Mouse (Mus musculus): Measurements from ENCODE around the gene Catsperg1.
"Not testable (repeated sequence)": the region's sequence is repeated elsewhere in the genome, so short reads cannot be mapped to it uniquely, and the experiment has no call there.

The Catsperg1 gene

GRCm38 (mm10) chr7:29213675-29214082 is at the start of gene Catsperg1:
TSS of gene Catsperg1 (minus strand) at chr7:29214035.
- DNase-seq (ENCODE audit: low spot score), result peak; percentile 84

GRCm38 (mm10) chr7:29262151-29262550 is 48.3 kb upstream of the Catsperg1 start:
- no peak for DNase-seq (ENCODE audit: low spot score)

- DNase-seq (ENCODE audit: low spot score), result no peak
Measured at GRCm38 (mm10) chr7:29259781-29260730, 46.2 kb upstream of the Catsperg1 start.

GRCm38 (mm10) chr7:29257368-29257767 is 43.5 kb upstream of the Catsperg1 start:
- DNase-seq (ENCODE audit: low spot score), result no peak

- DNase-seq (ENCODE audit: low spot score), result no peak
Measured at GRCm38 (mm10) chr7:29255875-29256274, 42.0 kb upstream of the Catsperg1 start.

DNA sequence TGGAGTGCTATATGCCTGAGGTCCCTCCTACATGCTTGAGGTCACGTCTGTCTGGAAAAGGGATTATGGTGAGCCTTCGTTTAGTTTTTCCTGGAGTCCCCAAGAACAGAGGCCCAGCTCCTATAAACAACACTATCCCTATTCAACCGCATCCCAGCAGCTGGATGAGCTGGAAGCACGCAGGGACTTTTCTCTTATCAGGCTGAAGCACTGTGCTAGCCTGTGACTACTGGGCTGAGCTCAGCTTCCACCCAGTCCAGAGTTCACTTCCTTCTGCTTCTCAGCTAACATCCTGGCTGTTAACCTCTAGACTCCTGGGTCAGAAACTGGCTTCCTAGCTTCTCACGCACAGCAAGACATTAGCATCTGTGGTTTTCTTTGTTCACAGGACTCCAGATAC is 40.0 kb upstream of the Catsperg1 start:
- DNase-seq (ENCODE audit: low spot score), result no peak

GRCm38 (mm10) chr7:29251166-29251565 is 37.3 kb upstream of the Catsperg1 start:
- DNase-seq (ENCODE audit: low spot score), result no peak

DNA sequence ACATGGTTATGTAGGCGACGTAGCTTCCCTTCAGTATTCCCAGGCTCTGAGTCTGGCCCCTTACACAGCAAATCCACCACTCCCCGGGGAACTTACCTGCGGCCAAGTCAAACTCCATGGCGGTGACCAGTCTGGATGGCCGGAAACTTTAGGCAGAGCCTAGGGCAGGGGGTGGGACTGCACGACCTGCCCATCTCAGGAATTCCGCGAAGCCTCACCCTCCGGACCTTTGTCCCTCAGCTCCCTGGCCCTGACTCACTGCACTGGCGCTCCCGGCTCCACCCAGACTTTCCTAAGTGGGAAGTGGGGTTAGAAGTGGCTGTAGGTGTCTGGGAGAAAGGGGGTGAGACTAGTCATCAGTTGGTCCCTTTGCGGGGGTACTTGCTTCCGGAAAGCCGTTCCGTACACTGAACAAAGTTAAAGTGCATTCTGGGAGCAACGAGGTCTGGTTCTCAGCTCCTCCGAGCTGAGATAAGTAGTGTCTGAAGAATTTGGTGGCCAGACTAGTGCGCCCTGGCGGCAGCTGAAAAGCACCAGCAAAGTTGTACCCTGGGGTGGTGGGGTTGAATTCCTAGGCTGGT is 34.5 kb upstream of the Catsperg1 start, which contains the start of gene 2200002D01Rik:
TSS of gene 2200002D01Rik (minus strand) at position 206 of the 581 bp plus-strand sequence.
- DNase-seq (ENCODE audit: low spot score), result peak; percentile 56

- DNase-seq (ENCODE audit: low spot score), result no peak
Measured at GRCm38 (mm10) chr7:29247706-29248105, 33.9 kb upstream of the Catsperg1 start.

- peak; percentile 80 for DNase-seq (ENCODE audit: low spot score)
Measured at GRCm38 (mm10) chr7:29247314-29247700, 33.5 kb upstream of the Catsperg1 start.

- DNase-seq (ENCODE audit: low spot score), result no peak
Measured at GRCm38 (mm10) chr7:29246619-29247313, 32.9 kb upstream of the Catsperg1 start.

- DNase-seq (ENCODE audit: low spot score), result no peak
Measured at GRCm38 (mm10) chr7:29246015-29246414, 32.2 kb upstream of the Catsperg1 start.

GRCm38 (mm10) chr7:29244732-29245416 is 31.0 kb upstream of the Catsperg1 start:
- DNase-seq (ENCODE audit: low spot score), result peak; percentile 31

GRCm38 (mm10) chr7:29238019-29238967 is 24.5 kb upstream of the Catsperg1 start, which contains the start of gene Yif1b:
TSS of gene Yif1b (plus strand) at chr7:29238329.
- DNase-seq (ENCODE audit: low spot score), result peak; percentile 100

DNA sequence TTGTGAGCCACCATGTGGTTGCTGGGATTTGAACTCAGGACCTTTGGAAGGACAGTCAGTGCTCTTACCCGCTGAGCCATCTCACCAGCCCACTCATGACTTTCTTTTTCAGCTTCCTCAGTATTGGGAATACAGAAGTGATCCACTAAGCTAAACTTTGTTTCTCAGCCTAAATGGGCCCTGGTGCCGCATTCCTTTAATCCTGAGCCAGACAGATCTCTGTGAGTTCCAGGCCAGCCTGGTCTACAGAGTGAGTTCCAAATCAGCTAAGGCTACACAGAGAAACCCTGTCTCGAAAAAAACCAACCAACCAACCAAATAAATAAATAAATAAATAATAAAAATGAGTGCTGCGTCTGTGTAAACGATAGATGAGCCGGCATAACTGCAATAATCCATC is 23.8 kb upstream of the Catsperg1 start:
- DNase-seq (ENCODE audit: low spot score), result not testable (repeated sequence)

DNA sequence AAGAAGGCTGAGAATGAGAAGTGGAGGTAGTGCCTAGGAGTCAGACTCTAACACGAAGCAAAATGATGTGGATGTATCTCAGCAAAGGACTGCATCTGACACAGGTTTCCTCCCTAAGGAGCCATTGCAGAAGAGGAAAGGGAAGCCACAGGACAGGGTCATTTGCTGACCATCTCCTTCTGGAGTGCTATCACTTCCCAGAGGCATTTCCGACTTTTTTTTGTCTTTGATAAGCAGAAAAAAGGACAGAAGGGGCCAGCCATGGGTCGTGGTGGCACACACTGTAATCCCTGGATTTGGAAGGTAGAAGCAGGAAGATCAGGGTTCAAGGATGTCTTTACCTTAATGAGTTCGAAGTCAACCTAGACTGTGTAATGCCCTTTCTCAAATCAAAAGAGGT is 22.8 kb upstream of the Catsperg1 start:
- no peak for DNase-seq (ENCODE audit: low spot score)

- DNase-seq (ENCODE audit: low spot score), result no peak
Measured at GRCm38 (mm10) chr7:29234661-29235060, 20.8 kb upstream of the Catsperg1 start.

- no peak for DNase-seq (ENCODE audit: low spot score)
Measured at GRCm38 (mm10) chr7:29233745-29234144, 19.9 kb upstream of the Catsperg1 start.

DNA sequence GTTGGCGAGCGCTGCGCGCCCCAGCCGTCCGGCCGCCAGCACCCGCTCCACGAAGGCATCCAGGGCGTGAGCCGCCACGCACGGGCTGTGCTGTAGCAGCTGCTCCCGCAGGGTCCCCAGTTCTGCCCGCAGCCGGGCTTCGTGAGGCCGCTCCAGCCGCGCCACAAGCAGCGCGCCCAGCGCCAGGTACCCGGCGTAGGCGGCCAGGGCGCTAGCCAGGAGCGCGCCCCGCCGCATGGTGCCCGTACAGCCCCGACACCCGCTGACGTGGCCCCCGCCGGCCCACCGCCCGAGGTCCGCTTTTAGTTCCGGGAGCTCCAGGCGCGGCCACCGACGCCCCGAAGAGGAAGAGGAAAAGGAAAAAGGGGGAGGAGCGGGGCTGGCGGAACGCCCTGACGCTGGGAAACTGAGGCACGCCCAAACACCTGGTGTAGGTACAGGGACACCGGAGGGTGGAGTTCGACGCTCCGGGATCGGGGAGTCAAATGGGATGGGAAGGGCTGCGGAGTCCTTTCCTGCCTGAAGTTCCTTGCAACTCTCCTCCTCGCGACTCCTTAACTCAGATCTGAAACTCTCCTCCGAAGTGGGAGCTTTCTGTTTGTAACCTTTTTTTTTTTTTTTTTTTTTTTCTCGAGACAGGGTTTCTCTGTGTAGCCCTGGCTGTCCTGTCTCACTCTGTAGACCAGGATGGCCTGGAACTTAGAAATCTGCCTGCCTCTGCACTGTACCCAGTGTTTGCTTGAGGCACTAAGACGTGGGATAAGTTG is 18.6 kb upstream of the Catsperg1 start, which contains the start of gene Kcnk6:
TSS of gene Kcnk6 (minus strand) at position 269 of the 767 bp plus-strand sequence.
- DNase-seq (ENCODE audit: low spot score), result no peak

- DNase-seq (ENCODE audit: low spot score), result no peak
Measured at GRCm38 (mm10) chr7:29231517-29231916, 17.7 kb upstream of the Catsperg1 start.

All from embryo, embryonic 10 days (tissue).